Mouse (Mus musculus): ENCODE results near the gene Mast4.

- TF ChIP-seq EP300 (IDR thresholded peaks at IDR 0.05; ENCODE audit: low read length), result no peak
- TF ChIP-seq CTCF (conservative IDR thresholded peaks at IDR 0.05 in 1 of 2, IDR thresholded peaks at IDR 0.05 in 1 of 2; ENCODE audit: low read depth in 2 of 2, low read length in 2 of 2), result no peak
- no peak for TF ChIP-seq ZKSCAN1 (IDR thresholded peaks at IDR 0.05; ENCODE audit: borderline replicate concordance, low read depth, low read length)
- no peak for TF ChIP-seq POLR2A (IDR thresholded peaks at IDR 0.05; ENCODE audit: low read depth, low read length)
- no peak for TF ChIP-seq SIN3A (IDR thresholded peaks at IDR 0.05; ENCODE audit: low read length)
- no peak for TF ChIP-seq USF1 (IDR thresholded peaks at IDR 0.05; ENCODE audit: low read depth, low read length)
- TF ChIP-seq NRF1 (IDR thresholded peaks at IDR 0.05; ENCODE audit: low read depth, low read length), result no peak
- no peak for TF ChIP-seq ZC3H11A (IDR thresholded peaks at IDR 0.05; ENCODE audit: low read depth, low read length)
- TF ChIP-seq ELF1 (IDR thresholded peaks at IDR 0.05; ENCODE audit: low read depth, low read length), result no peak
- TF ChIP-seq SMC3 (IDR thresholded peaks at IDR 0.05; ENCODE audit: low read depth, low read length), result no peak
- TF ChIP-seq MEF2A (IDR thresholded peaks at IDR 0.05; ENCODE audit: borderline replicate concordance, low read depth, low read length), result no peak
- TF ChIP-seq RAD21 (IDR thresholded peaks at IDR 0.05; ENCODE audit: low read depth, low read length), result no peak
- TF ChIP-seq CHD1 (IDR thresholded peaks at IDR 0.05; ENCODE audit: low read depth, low read length), result no peak
Observed at GRCm38 (mm10) chr13:102767110-102767509, 567.2 kb downstream of the Mast4 start.

All from CH12.LX (cell line).